Mouse (Mus musculus) left cerebral cortex, adult 9 months (tissue): ENCODE measurements around the gene Ostn.
"Not testable (repeated sequence)": the region's sequence is repeated elsewhere in the genome, so short reads cannot be mapped to it uniquely, and the experiment has no call there.

Source experiments
- DNase-seq, 2 experiments: peaks; one replicate each; pipeline ENCODE4 v3.0.0; 2022; ENCODE audit warnings: low spot score in 2 of 2

The Ostn gene

GRCm38 (mm10) chr16:27307189-27307588 lies at the start of gene Ostn:
Gene Ostn (plus strand): TSS chr16:27307489.
- not testable (repeated sequence) for DNase-seq

GRCm38 (mm10) chr16:27268748-27269147 lies 38.5 kb upstream of the Ostn start:
- no peak for DNase-seq

GRCm38 (mm10) chr16:27287410-27287809 lies 19.9 kb upstream of the Ostn start:
- no peak for DNase-seq

GRCm38 (mm10) chr16:27296508-27296907 lies 10.8 kb upstream of the Ostn start:
- DNase-seq: no peak

- DNase-seq: no peak
Measured at GRCm38 (mm10) chr16:27296929-27297328, 10.4 kb upstream of the Ostn start.

GRCm38 (mm10) chr16:27319099-27319498 lies 11.8 kb downstream of the Ostn start:
- no peak for DNase-seq

- no peak for DNase-seq
Measured at GRCm38 (mm10) chr16:27322047-27322446, 14.8 kb downstream of the Ostn start.

GRCm38 (mm10) chr16:27326463-27326862 lies 19.2 kb downstream of the Ostn start:
- no peak for DNase-seq

GRCm38 (mm10) chr16:27347521-27347920 lies 40.2 kb downstream of the Ostn start:
- no peak for DNase-seq

GRCm38 (mm10) chr16:27348359-27348758 lies 41.1 kb downstream of the Ostn start:
- DNase-seq: no peak

- no peak for DNase-seq
Measured at GRCm38 (mm10) chr16:27349235-27349634, 41.9 kb downstream of the Ostn start.

- no peak for DNase-seq
Measured at GRCm38 (mm10) chr16:27349878-27350532, 42.7 kb downstream of the Ostn start.

GRCm38 (mm10) chr16:27354464-27354863 lies 47.2 kb downstream of the Ostn start:
- no peak for DNase-seq

- DNase-seq: no peak
Measured at GRCm38 (mm10) chr16:27360059-27360458, 52.8 kb downstream of the Ostn start.

- no peak for DNase-seq
Measured at GRCm38 (mm10) chr16:27370191-27370590, 62.9 kb downstream of the Ostn start, which contains the start of gene Uts2b. Gene Uts2b (minus strand): TSS chr16:27370239.

GRCm38 (mm10) chr16:27370700-27371099 lies 63.4 kb downstream of the Ostn start:
- DNase-seq: no peak

GRCm38 (mm10) chr16:27374139-27374538 lies 66.8 kb downstream of the Ostn start:
- no peak for DNase-seq

GRCm38 (mm10) chr16:27375318-27375717 lies 68.0 kb downstream of the Ostn start:
- DNase-seq: no peak

- DNase-seq: no peak
Measured at GRCm38 (mm10) chr16:27376556-27376955, 69.3 kb downstream of the Ostn start.

GRCm38 (mm10) chr16:27382217-27382616 lies 74.9 kb downstream of the Ostn start:
- no peak for DNase-seq

- DNase-seq: peak in 1 of 2 experiments; percentile 51
Measured at GRCm38 (mm10) chr16:27384893-27385603, 77.8 kb downstream of the Ostn start.

GRCm38 (mm10) chr16:27385649-27386048 lies 78.4 kb downstream of the Ostn start:
- no peak for DNase-seq

- no peak for DNase-seq
Measured at GRCm38 (mm10) chr16:27386850-27387407, 79.6 kb downstream of the Ostn start.
